Mouse (Mus musculus): Measurements from ENCODE around the gene Kirrel3. TPM values are rescaled to one million over a fixed set of nuclear protein-coding genes. Genes with fewer than 3 reads are reported as not detected.

The Kirrel3 gene
- polyA plus RNA-seq, 1 experiment from 2014 or later = 2.5 TPM

GRCm38 (mm10) chr9:34938140-34938539 lies 452.4 kb downstream of the Kirrel3 start:
- Histone ChIP-seq H3K27ac (replicated peaks; ENCODE audit: low read depth, low read length) (no peak overlapping the region), H3K4me3 (ENCODE audit: low read depth, low read length) (no peak overlapping the region), H3K27me3 (ENCODE audit: control insufficient read depth, insufficient read depth, low read length) (no peaks in the 10 kb centered on the region), H3K4me2 (ENCODE audit: low read depth, low read length) (no peak overlapping the region), H3K9ac (replicated peaks; ENCODE audit: low read length) (no peak overlapping the region), H3K4me1 (ENCODE audit: control insufficient read depth, insufficient read depth, low read length) (no peaks in the 10 kb centered on the region), H3K36me3 (replicated peaks; ENCODE audit: control insufficient read depth, insufficient read depth, low read depth, low read length) (no peaks in the 10 kb centered on the region), H3K9me3 (replicated peaks; ENCODE audit: control insufficient read depth, low read length) (no peaks in the 10 kb centered on the region)
- ATAC-seq (replicated peaks; ENCODE audit: insufficient number of reproducible peaks, low FRiP score, low TSS enrichment, low read depth) (no peak), DNase-seq (ENCODE audit: low spot score) (no peak)
- 87% methylated on average over 5 of the region's 5 CpGs for WGBS

- Histone ChIP-seq H3K36me3 (replicated peaks; ENCODE audit: control insufficient read depth, insufficient read depth, low read depth, low read length) (no peaks in the 10 kb centered on the region), H3K4me2 (ENCODE audit: low read depth, low read length) (no peak overlapping the region), H3K9me3 (replicated peaks; ENCODE audit: control insufficient read depth, low read length) (no peaks in the 10 kb centered on the region), H3K27ac (replicated peaks; ENCODE audit: low read depth, low read length) (no peak overlapping the region), H3K9ac (replicated peaks; ENCODE audit: low read length) (no peak overlapping the region), H3K4me3 (ENCODE audit: low read depth, low read length) (no peak overlapping the region), H3K27me3 (ENCODE audit: control insufficient read depth, insufficient read depth, low read length) (no peaks in the 10 kb centered on the region), H3K4me1 (ENCODE audit: control insufficient read depth, insufficient read depth, low read length) (no peaks in the 10 kb centered on the region)
- no peak for DNase-seq (ENCODE audit: low spot score)
- no peak for ATAC-seq (replicated peaks; ENCODE audit: insufficient number of reproducible peaks, low FRiP score, low TSS enrichment, low read depth)
- 85% methylated on average over 5 of the region's 5 CpGs for WGBS
These were observed 453.9 kb downstream of the Kirrel3 start for GRCm38 (mm10) chr9:34939621-34940020.

GRCm38 (mm10) chr9:34942122-34942831 lies 456.6 kb downstream of the Kirrel3 start:
- no peak for DNase-seq (ENCODE audit: low spot score)
- H3K36me3 ChIP-seq (replicated peaks; ENCODE audit: control insufficient read depth, insufficient read depth, low read depth, low read length) = no peaks in the 10 kb centered on the region
- H3K4me3 ChIP-seq (ENCODE audit: low read depth, low read length) = no peak overlapping the region
- H3K27ac ChIP-seq (replicated peaks; ENCODE audit: low read depth, low read length) = no peak overlapping the region
- ATAC-seq (replicated peaks; ENCODE audit: insufficient number of reproducible peaks, low FRiP score, low TSS enrichment, low read depth) = no peak
- H3K9me3 ChIP-seq (replicated peaks; ENCODE audit: control insufficient read depth, low read length) = no peaks in the 10 kb centered on the region
- H3K9ac ChIP-seq (replicated peaks; ENCODE audit: low read length) = no peak overlapping the region
- H3K4me1 ChIP-seq (ENCODE audit: control insufficient read depth, insufficient read depth, low read length) = no peaks in the 10 kb centered on the region
- H3K4me2 ChIP-seq (ENCODE audit: low read depth, low read length) = no peak overlapping the region
- 72% methylated on average over 6 of the region's 6 CpGs for WGBS
- no peaks in the 10 kb centered on the region for H3K27me3 ChIP-seq (ENCODE audit: control insufficient read depth, insufficient read depth, low read length)

GRCm38 (mm10) chr9:34942996-34943395 lies 457.3 kb downstream of the Kirrel3 start:
- no peak overlapping the region for H3K27ac ChIP-seq (replicated peaks; ENCODE audit: low read depth, low read length)
- WGBS = 82% methylated on average over 7 of the region's 7 CpGs

GRCm38 (mm10) chr9:34945301-34945700 lies 459.6 kb downstream of the Kirrel3 start:
- Histone ChIP-seq H3K27ac (replicated peaks; ENCODE audit: low read depth, low read length) (no peak overlapping the region), H3K9ac (replicated peaks; ENCODE audit: low read length) (no peak overlapping the region), H3K4me1 (ENCODE audit: control insufficient read depth, insufficient read depth, low read length) (no peaks in the 10 kb centered on the region), H3K9me3 (replicated peaks; ENCODE audit: control insufficient read depth, low read length) (no peaks in the 10 kb centered on the region), H3K36me3 (replicated peaks; ENCODE audit: control insufficient read depth, insufficient read depth, low read depth, low read length) (no peaks in the 10 kb centered on the region), H3K4me2 (ENCODE audit: low read depth, low read length) (no peak overlapping the region), H3K27me3 (ENCODE audit: control insufficient read depth, insufficient read depth, low read length) (no peaks in the 10 kb centered on the region), H3K4me3 (ENCODE audit: low read depth, low read length) (no peak overlapping the region)
- ATAC-seq (replicated peaks; ENCODE audit: insufficient number of reproducible peaks, low FRiP score, low TSS enrichment, low read depth) (0 out of 2 replicates have a peak, but pooled peaks have one; percentile 52), DNase-seq (ENCODE audit: low spot score) (no peak)
- WGBS = 81% methylated on average over 9 of the region's 9 CpGs

More at GRCm38 (mm10) chr9:34942996-34943395, 457.3 kb downstream of the Kirrel3 start:
- DNase-seq (ENCODE audit: low spot score) (no peak), ATAC-seq (replicated peaks; ENCODE audit: insufficient number of reproducible peaks, low FRiP score, low TSS enrichment, low read depth) (no peak)
- no peaks in the 10 kb centered on the region for H3K4me1 ChIP-seq (ENCODE audit: control insufficient read depth, insufficient read depth, low read length)
- no peak overlapping the region for H3K4me2 ChIP-seq (ENCODE audit: low read depth, low read length)
- H3K4me3 ChIP-seq (ENCODE audit: low read depth, low read length) = no peak overlapping the region
- H3K27me3 ChIP-seq (ENCODE audit: control insufficient read depth, insufficient read depth, low read length) = no peaks in the 10 kb centered on the region
- no peaks in the 10 kb centered on the region for H3K9me3 ChIP-seq (replicated peaks; ENCODE audit: control insufficient read depth, low read length)
- H3K36me3 ChIP-seq (replicated peaks; ENCODE audit: control insufficient read depth, insufficient read depth, low read depth, low read length) = no peaks in the 10 kb centered on the region
- H3K9ac ChIP-seq (replicated peaks; ENCODE audit: low read length) = no peak overlapping the region

- 17% methylated on average over 6 of the region's 6 CpGs for WGBS
- DNase-seq (ENCODE audit: low spot score) (peak; percentile 17), ATAC-seq (replicated peaks; ENCODE audit: insufficient number of reproducible peaks, low FRiP score, low TSS enrichment, low read depth) (no peak)
- no peaks in the 10 kb centered on the region for H3K9me3 ChIP-seq (replicated peaks; ENCODE audit: control insufficient read depth, low read length)
- H3K27me3 ChIP-seq (ENCODE audit: control insufficient read depth, insufficient read depth, low read length) = no peaks in the 10 kb centered on the region
- no peak overlapping the region for H3K4me2 ChIP-seq (ENCODE audit: low read depth, low read length)
- H3K27ac ChIP-seq (replicated peaks; ENCODE audit: low read depth, low read length) = no peak overlapping the region
- no peak overlapping the region for H3K9ac ChIP-seq (replicated peaks; ENCODE audit: low read length)
- no peak overlapping the region for H3K4me3 ChIP-seq (ENCODE audit: low read depth, low read length)
- no peaks in the 10 kb centered on the region for H3K4me1 ChIP-seq (ENCODE audit: control insufficient read depth, insufficient read depth, low read length)
- H3K36me3 ChIP-seq (replicated peaks; ENCODE audit: control insufficient read depth, insufficient read depth, low read depth, low read length) = no peaks in the 10 kb centered on the region
These were observed 461.6 kb downstream of the Kirrel3 start for GRCm38 (mm10) chr9:34947258-34947657.

GRCm38 (mm10) chr9:34947717-34948116 lies 462.0 kb downstream of the Kirrel3 start:
- DNase-seq (ENCODE audit: low spot score) (no peak), ATAC-seq (replicated peaks; ENCODE audit: insufficient number of reproducible peaks, low FRiP score, low TSS enrichment, low read depth) (no peak)
- no peak overlapping the region for H3K4me3 ChIP-seq (ENCODE audit: low read depth, low read length)
- no peak overlapping the region for H3K4me2 ChIP-seq (ENCODE audit: low read depth, low read length)
- H3K9ac ChIP-seq (replicated peaks; ENCODE audit: low read length) = no peak overlapping the region
- H3K9me3 ChIP-seq (replicated peaks; ENCODE audit: control insufficient read depth, low read length) = no peaks in the 10 kb centered on the region
- H3K27me3 ChIP-seq (ENCODE audit: control insufficient read depth, insufficient read depth, low read length) = no peaks in the 10 kb centered on the region
- no peak overlapping the region for H3K27ac ChIP-seq (replicated peaks; ENCODE audit: low read depth, low read length)
- H3K36me3 ChIP-seq (replicated peaks; ENCODE audit: control insufficient read depth, insufficient read depth, low read depth, low read length) = no peaks in the 10 kb centered on the region
- no peaks in the 10 kb centered on the region for H3K4me1 ChIP-seq (ENCODE audit: control insufficient read depth, insufficient read depth, low read length)

GRCm38 (mm10) chr9:34953420-34953819 lies 467.7 kb downstream of the Kirrel3 start:
- WGBS = 52% methylated on average over 11 of the region's 11 CpGs
- Histone ChIP-seq H3K9me3 (replicated peaks; ENCODE audit: control insufficient read depth, low read length) (no peaks in the 10 kb centered on the region), H3K4me2 (ENCODE audit: low read depth, low read length) (no peak overlapping the region), H3K36me3 (replicated peaks; ENCODE audit: control insufficient read depth, insufficient read depth, low read depth, low read length) (no peaks in the 10 kb centered on the region), H3K27ac (replicated peaks; ENCODE audit: low read depth, low read length) (no peak overlapping the region), H3K4me3 (ENCODE audit: low read depth, low read length) (no peak overlapping the region), H3K9ac (replicated peaks; ENCODE audit: low read length) (no peak overlapping the region), H3K27me3 (ENCODE audit: control insufficient read depth, insufficient read depth, low read length) (no peaks in the 10 kb centered on the region), H3K4me1 (ENCODE audit: control insufficient read depth, insufficient read depth, low read length) (no peaks in the 10 kb centered on the region; the same call in 1 of the 2 replicates)
- ATAC-seq (replicated peaks; ENCODE audit: insufficient number of reproducible peaks, low FRiP score, low TSS enrichment, low read depth) (peak; percentile 46; the same call in 1 of the 2 replicates), DNase-seq (ENCODE audit: low spot score) (no peak)
